Mouse (Mus musculus) midbrain, postnatal 0 days (tissue): ENCODE measurements around the gene Hist1h2bc. TPM values are rescaled to one million over a fixed set of nuclear protein-coding genes. Genes with fewer than 3 reads are reported as not detected.

ENCODE experiments used
- ATAC-seq: fragments of 200-750 bp; cut with Nextera tagmentation; 2 replicates; pipeline ENCODE4 v1.8.0; 2017; ENCODE audit warnings: moderate number of reproducible peaks, mild to moderate bottlenecking, moderate TSS enrichment, moderate library complexity; ENCODE audit not compliant: low FRiP score
- DNase-seq: peaks from one replicate; pipeline ENCODE4 v3.0.0-alpha.2; 2015; ENCODE audit warnings: low spot score
- H3K27ac ChIP-seq: fragments of 300-500 bp; sonication (generic); 2 replicates; pipeline ENCODE4 v1.5.1; 2014; ENCODE audit warnings: low read depth, mild to moderate bottlenecking, low read length, mixed read lengths
- H3K27me3 ChIP-seq: fragments of 300-500 bp; sonication (generic); 2 replicates; pipeline ENCODE4 v1.6.1; 2014; ENCODE audit warnings: low read length, control low read depth, mixed read lengths; ENCODE audit not compliant: insufficient read depth
- H3K36me3 ChIP-seq: fragments of 300-500 bp; sonication (generic); 2 replicates; pipeline ENCODE4 v1.6.1; 2014; ENCODE audit warnings: low read length, control low read depth, mixed read lengths; ENCODE audit not compliant: insufficient read depth
- H3K4me1 ChIP-seq: fragments of 300-500 bp; sonication (generic); 2 replicates; pipeline ENCODE4 v1.6.1; 2014; ENCODE audit warnings: mild to moderate bottlenecking, control low read depth, antibody characterized with exemption, low read length, mixed read lengths; ENCODE audit not compliant: insufficient read depth
- H3K4me2 ChIP-seq: fragments of 300-500 bp; sonication (generic); 2 replicates; pipeline ENCODE4 v1.6.1; 2014; ENCODE audit warnings: low read depth, mild to moderate bottlenecking, low read length, mixed read lengths; ENCODE audit not compliant: poor library complexity, severe bottlenecking
- H3K4me3 ChIP-seq: fragments of 300-500 bp; sonication (generic); 2 replicates; pipeline ENCODE4 v1.5.1; 2014; ENCODE audit warnings: low read depth, mild to moderate bottlenecking, low read length, moderate library complexity
- H3K9ac ChIP-seq: fragments of 300-500 bp; sonication (generic); replicated peaks from 2 replicates; pipeline ENCODE4 v1.6.1; 2014; ENCODE audit warnings: mild to moderate bottlenecking, low read length, moderate library complexity, mixed read lengths; ENCODE audit not compliant: poor library complexity, severe bottlenecking
- H3K9me3 ChIP-seq: fragments of 300-500 bp; sonication (generic); 2 replicates; pipeline ENCODE4 v1.6.1; 2016; ENCODE audit warnings: low read length, control low read depth
- CTCF ChIP-seq: IDR thresholded peaks from 2 replicates; pipeline ENCODE4 v1.5.1; 2016; ENCODE audit warnings: antibody characterized with exemption, mild to moderate bottlenecking
- WGBS: fragments of 180-500 bp; shearing (Covaris S2); extraction: QIAGEN DNeasy Blood & Tissue Kit; methylation state at CpG from one replicate; pipeline ENCODE4 v1.1.7; 2014; 5-methylcytosine and 5-hydroxymethylcytosine counted together
- microRNA-seq: library from miRNA; unstranded; fragments of <30 nt; microRNA quantifications from one replicate; pipeline ENCODE4, GENCODE M21; 2016; ENCODE audit warnings: borderline number of aligned reads
- polyA plus RNA-seq: library from polyadenylated mRNA; unstranded; fragments of >200 nt; fragmentation: Nextera tagmentation; extraction: Ambion mirVana; gene quantifications from 2 replicates; pipeline ENCODE4 v1.2.1, GENCODE M21; 2015
- total RNA-seq: library from RNA; depleted of rRNA; stranded (reverse); fragments of >200 nt; gene quantifications from 2 replicates; pipeline ENCODE4 v1.2.3, GENCODE M21; 2014; rRNA removed

The Hist1h2bc gene
- total and polyA plus RNA-seq, 2 experiments from 2014 or later: 23.7 to 125 TPM

DNA sequence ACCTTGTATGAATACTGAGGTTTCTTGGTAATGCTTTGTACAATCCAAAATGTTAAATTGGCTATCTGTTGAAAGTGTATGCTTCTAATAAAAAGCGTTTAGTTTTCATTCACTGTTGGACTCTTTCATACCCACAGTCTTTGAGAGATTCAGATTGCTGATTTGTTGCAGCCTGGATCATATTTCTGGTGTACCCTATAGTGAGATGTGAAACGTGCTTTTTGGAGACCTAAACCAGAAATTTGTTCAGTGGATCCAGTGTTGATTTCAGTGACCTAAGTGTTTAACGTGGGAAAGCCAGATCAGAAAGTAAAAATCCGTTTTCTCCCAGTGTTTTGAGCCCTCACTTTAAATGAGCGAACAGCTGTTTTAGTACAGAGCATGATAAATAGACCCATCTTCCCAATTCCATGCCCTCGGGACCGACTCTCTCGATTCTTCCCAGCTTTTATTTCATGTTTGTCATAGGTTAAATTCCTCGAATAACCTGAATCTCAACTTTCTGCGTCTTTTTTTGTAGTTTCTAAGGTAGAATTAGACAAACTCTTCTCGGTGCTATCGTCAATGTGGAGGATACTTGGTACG lies 56.3 kb downstream of the Hist1h2bc start:
- H3K9me3 ChIP-seq: no peaks in the 10 kb centered on the region
- H3K4me2 ChIP-seq: peak overlapping the region; percentile 99
- peak overlapping the region; percentile 56 for H3K4me3 ChIP-seq
- H3K27ac ChIP-seq: peak overlapping the region; percentile 44; the same call in 1 of the 2 replicates
- no peaks in the 10 kb centered on the region for H3K36me3 ChIP-seq
- ATAC-seq: no peak
- WGBS: 39% methylated on average over 13 of the region's 13 CpGs
- H3K9ac ChIP-seq: no peak overlapping the region
- H3K4me1 ChIP-seq: no peaks in the 10 kb centered on the region
- no peaks in the 10 kb centered on the region for H3K27me3 ChIP-seq
- no peak for TF ChIP-seq CTCF
- DNase-seq: no peak

DNA sequence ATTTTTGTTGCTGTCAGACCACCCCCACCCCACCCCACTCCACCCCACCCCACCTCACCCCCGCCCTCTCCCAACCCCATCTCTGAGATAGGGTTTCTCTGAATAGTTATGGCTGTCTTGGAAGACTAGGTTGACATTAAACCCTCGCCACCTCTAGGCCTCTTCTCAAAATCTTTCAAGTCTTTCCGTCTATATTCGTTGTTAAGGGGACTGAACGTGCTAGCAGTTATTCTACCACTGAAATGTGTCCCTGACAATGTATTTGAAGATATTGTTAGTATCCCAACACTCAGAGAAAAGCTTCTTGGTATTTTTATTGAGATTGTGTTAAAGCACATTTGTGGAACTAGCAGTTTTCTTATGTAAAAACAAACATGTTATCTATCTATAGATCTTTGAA lies 56.9 kb downstream of the Hist1h2bc start:
- H3K27ac ChIP-seq: no peak overlapping the region
- WGBS: 71% methylated on average over 5 of the region's 5 CpGs
- no peak for DNase-seq
- no peaks in the 10 kb centered on the region for H3K9me3 ChIP-seq
- 0 out of 2 replicates have a peak, but pooled peaks cover 3% of the 10 kb centered on the region for H3K4me1 ChIP-seq
- H3K36me3 ChIP-seq: no peaks in the 10 kb centered on the region
- TF ChIP-seq CTCF: no peak
- H3K27me3 ChIP-seq: no peaks in the 10 kb centered on the region
- no peak overlapping the region for H3K4me3 ChIP-seq
- H3K4me2 ChIP-seq: peak overlapping the region; percentile 99; the same call in 1 of the 2 replicates
- ATAC-seq: no peak
- H3K9ac ChIP-seq: no peak overlapping the region

DNA sequence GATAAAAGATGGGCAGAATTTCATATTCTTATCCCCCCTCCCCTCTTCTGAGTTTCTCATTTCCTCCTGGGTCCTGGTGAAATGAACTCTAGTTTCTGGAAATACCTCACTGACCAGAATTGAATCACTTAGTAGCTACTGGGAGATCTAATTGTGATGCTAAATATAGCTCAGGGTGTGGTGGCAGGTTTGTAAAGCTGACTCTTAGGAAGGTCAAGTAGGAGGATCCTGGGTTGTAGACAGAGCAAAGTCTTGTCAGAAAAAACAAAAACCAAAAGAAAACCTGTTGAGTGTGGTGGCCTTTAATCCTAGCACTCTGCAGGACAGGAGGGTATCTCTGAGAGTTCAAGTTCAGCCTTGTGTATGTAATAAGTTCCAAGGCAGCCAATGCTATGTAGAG lies 58.0 kb downstream of the Hist1h2bc start:
- ATAC-seq (no peak), DNase-seq (no peak)
- Histone ChIP-seq H3K4me2 (no peak overlapping the region), H3K4me1 (0 out of 2 replicates have a peak, but pooled peaks cover 3% of the 10 kb centered on the region), H3K9ac (no peak overlapping the region), H3K4me3 (no peak overlapping the region), H3K27ac (no peak overlapping the region), H3K36me3 (no peaks in the 10 kb centered on the region), H3K27me3 (no peaks in the 10 kb centered on the region), H3K9me3 (no peaks in the 10 kb centered on the region)
- no peak for TF ChIP-seq CTCF

Small RNA genes within 50 kb of the gene (microRNA-seq; reads per million reads assigned to microRNA genes)
- gene Gm44350: not detected

Other genes with a start within 250 kb of the Hist1h2bc start
Only the 30 nearest of the 37 such genes appear.
- 52.3 and 293 TPM in 2 replicates for gene Hist1h2af, start 150.3 kb upstream of the Hist1h2bc start, total RNA-seq
- gene Hist1h2af, start 150.3 kb upstream of the Hist1h2bc start, polyA plus RNA-seq: 0.54 and 1.5 TPM in 2 replicates
- 99.4 and 262 TPM in 2 replicates for gene Hist1h3g, start 148.8 kb upstream of the Hist1h2bc start, total RNA-seq
- gene Hist1h3g, start 148.8 kb upstream of the Hist1h2bc start, polyA plus RNA-seq: not detected in 2 replicates
- gene Hist1h2bh, start 140.8 kb upstream of the Hist1h2bc start, total RNA-seq: 8.7 and 34.2 TPM in 2 replicates
- 0.16 TPM in 1 of 2 replicates, not detected in the other for gene Hist1h2bh, start 140.8 kb upstream of the Hist1h2bc start, polyA plus RNA-seq
- gene Hist1h3f, start 140.1 kb upstream of the Hist1h2bc start, total RNA-seq: 154 and 239 TPM in 2 replicates
- 0.21 and 0.23 TPM in 2 replicates for gene Hist1h3f, start 140.1 kb upstream of the Hist1h2bc start, polyA plus RNA-seq
- 684 and 753 TPM in 2 replicates for gene Hist1h4f, start 132.6 kb upstream of the Hist1h2bc start, total RNA-seq
- gene Hist1h4f, start 132.6 kb upstream of the Hist1h2bc start, polyA plus RNA-seq: not detected in 2 replicates
- 21.3 and 23.4 TPM in 2 replicates for gene Hist1h1d, start 130.9 kb upstream of the Hist1h2bc start, total RNA-seq
- gene Hist1h1d, start 130.9 kb upstream of the Hist1h2bc start, polyA plus RNA-seq: 0.04 and 0.07 TPM in 2 replicates
- gene Hist1h3e, start 121.8 kb upstream of the Hist1h2bc start, total RNA-seq: 203 and 384 TPM in 2 replicates
- 1.2 and 1.9 TPM in 2 replicates for gene Hist1h3e, start 121.8 kb upstream of the Hist1h2bc start, polyA plus RNA-seq
- gene Hist1h2ae, start 113.0 kb upstream of the Hist1h2bc start, total RNA-seq: 76.7 and 98.8 TPM in 2 replicates
- gene Hist1h2ae, start 113.0 kb upstream of the Hist1h2bc start, polyA plus RNA-seq: 4.5 and 5.9 TPM in 2 replicates
- gene Hist1h2bg, start 112.8 kb upstream of the Hist1h2bc start, total RNA-seq: 248 and 572 TPM in 2 replicates
- gene Hist1h2bg, start 112.8 kb upstream of the Hist1h2bc start, polyA plus RNA-seq: 2.8 and 4.5 TPM in 2 replicates
- gene Hist1h2bf, start 110.0 kb upstream of the Hist1h2bc start, total RNA-seq: 194 and 327 TPM in 2 replicates
- gene Hist1h2bf, start 110.0 kb upstream of the Hist1h2bc start, polyA plus RNA-seq: 0.43 TPM in 1 of 2 replicates, not detected in the other
- gene Hist1h2ad, start 109.8 kb upstream of the Hist1h2bc start, total RNA-seq: 162 and 232 TPM in 2 replicates
- not detected in 2 replicates for gene Hist1h2ad, start 109.8 kb upstream of the Hist1h2bc start, polyA plus RNA-seq
- gene Hist1h3d, start 108.4 kb upstream of the Hist1h2bc start, total RNA-seq: 49.8 and 92.5 TPM in 2 replicates
- 0.42 and 0.55 TPM in 2 replicates for gene Hist1h3d, start 108.4 kb upstream of the Hist1h2bc start, polyA plus RNA-seq
- gene Hist1h4d, start 102.6 kb upstream of the Hist1h2bc start, total RNA-seq: 900 and 1,141 TPM in 2 replicates
- gene Hist1h4d, start 102.6 kb upstream of the Hist1h2bc start, polyA plus RNA-seq: 18.0 and 18.8 TPM in 2 replicates
- 75.1 and 75.2 TPM in 2 replicates for gene Hist1h2be, start 63.1 kb upstream of the Hist1h2bc start, total RNA-seq
- gene Hist1h2be, start 63.1 kb upstream of the Hist1h2bc start, polyA plus RNA-seq: 0.32 and 0.33 TPM in 2 replicates
- gene Hist1h1e, start 61.6 kb upstream of the Hist1h2bc start, total RNA-seq: 159 and 160 TPM in 2 replicates
- gene Hist1h1e, start 61.6 kb upstream of the Hist1h2bc start, polyA plus RNA-seq: 8.0 and 9.5 TPM in 2 replicates
- gene Hist1h2ac, start 251 bp upstream of the Hist1h2bc start, total RNA-seq: 16.6 and 45.8 TPM in 2 replicates
- 0.21 and 0.28 TPM in 2 replicates for gene Hist1h2ac, start 251 bp upstream of the Hist1h2bc start, polyA plus RNA-seq
- 0.93 TPM in 1 of 2 replicates, not detected in the other for gene Hist1h1t, start 11.6 kb downstream of the Hist1h2bc start, total RNA-seq
- gene Hist1h1t, start 11.6 kb downstream of the Hist1h2bc start, polyA plus RNA-seq: not detected in 2 replicates
- 622 and 783 TPM in 2 replicates for gene Hist1h4c, start 14.3 kb downstream of the Hist1h2bc start, total RNA-seq
- gene Hist1h4c, start 14.3 kb downstream of the Hist1h2bc start, polyA plus RNA-seq: 1.5 and 2.2 TPM in 2 replicates
- gene Hfe, start 26.7 kb downstream of the Hist1h2bc start, total RNA-seq: 1.8 and 2.5 TPM in 2 replicates
- gene Hfe, start 26.7 kb downstream of the Hist1h2bc start, polyA plus RNA-seq: 4.0 and 5.8 TPM in 2 replicates
- gene Hist1h1c, start 54.6 kb downstream of the Hist1h2bc start, total RNA-seq: 243 and 275 TPM in 2 replicates
- 26.1 and 26.5 TPM in 2 replicates for gene Hist1h1c, start 54.6 kb downstream of the Hist1h2bc start, polyA plus RNA-seq
- 206 and 420 TPM in 2 replicates for gene Hist1h3c, start 61.4 kb downstream of the Hist1h2bc start, total RNA-seq
- gene Hist1h3c, start 61.4 kb downstream of the Hist1h2bc start, polyA plus RNA-seq: not detected in 2 replicates
- 491 and 821 TPM in 2 replicates for gene Hist1h2bb, start 62.5 kb downstream of the Hist1h2bc start, total RNA-seq
- 0.61 TPM in 1 of 2 replicates, not detected in the other for gene Hist1h2bb, start 62.5 kb downstream of the Hist1h2bc start, polyA plus RNA-seq
- 98.5 and 290 TPM in 2 replicates for gene Hist1h2ab, start 66.9 kb downstream of the Hist1h2bc start, total RNA-seq
- gene Hist1h2ab, start 66.9 kb downstream of the Hist1h2bc start, polyA plus RNA-seq: 2.1 and 2.4 TPM in 2 replicates
- gene Hist1h3b, start 68.1 kb downstream of the Hist1h2bc start, total RNA-seq: 124 and 290 TPM in 2 replicates
- gene Hist1h3b, start 68.1 kb downstream of the Hist1h2bc start, polyA plus RNA-seq: 0.50 and 0.51 TPM in 2 replicates
- gene Hist1h4b, start 72.8 kb downstream of the Hist1h2bc start, total RNA-seq: 143 and 315 TPM in 2 replicates
- gene Hist1h4b, start 72.8 kb downstream of the Hist1h2bc start, polyA plus RNA-seq: 1.6 and 2.0 TPM in 2 replicates
- 171 and 405 TPM in 2 replicates for gene Hist1h4a, start 77.0 kb downstream of the Hist1h2bc start, total RNA-seq
- gene Hist1h4a, start 77.0 kb downstream of the Hist1h2bc start, polyA plus RNA-seq: not detected in 2 replicates
- gene Hist1h3a, start 78.2 kb downstream of the Hist1h2bc start, total RNA-seq: 322 and 620 TPM in 2 replicates
- 0.99 and 1.4 TPM in 2 replicates for gene Hist1h3a, start 78.2 kb downstream of the Hist1h2bc start, polyA plus RNA-seq
- 90.8 and 138 TPM in 2 replicates for gene Hist1h1a, start 79.5 kb downstream of the Hist1h2bc start, total RNA-seq
- not detected in 2 replicates for gene Hist1h1a, start 79.5 kb downstream of the Hist1h2bc start, polyA plus RNA-seq
- gene Trim38, start 85.7 kb downstream of the Hist1h2bc start, total RNA-seq: not detected in 2 replicates
- 0.10 TPM in 1 of 2 replicates, not detected in the other for gene Trim38, start 85.7 kb downstream of the Hist1h2bc start, polyA plus RNA-seq
- gene Slc17a2, start 122.8 kb downstream of the Hist1h2bc start, total RNA-seq: 0.11 TPM in 1 of 2 replicates, not detected in the other
- gene Slc17a2, start 122.8 kb downstream of the Hist1h2bc start, polyA plus RNA-seq: not detected in 2 replicates